Comparison of ENCODE assay signal across 7 mouse cellular contexts in the genomic region with DNA sequence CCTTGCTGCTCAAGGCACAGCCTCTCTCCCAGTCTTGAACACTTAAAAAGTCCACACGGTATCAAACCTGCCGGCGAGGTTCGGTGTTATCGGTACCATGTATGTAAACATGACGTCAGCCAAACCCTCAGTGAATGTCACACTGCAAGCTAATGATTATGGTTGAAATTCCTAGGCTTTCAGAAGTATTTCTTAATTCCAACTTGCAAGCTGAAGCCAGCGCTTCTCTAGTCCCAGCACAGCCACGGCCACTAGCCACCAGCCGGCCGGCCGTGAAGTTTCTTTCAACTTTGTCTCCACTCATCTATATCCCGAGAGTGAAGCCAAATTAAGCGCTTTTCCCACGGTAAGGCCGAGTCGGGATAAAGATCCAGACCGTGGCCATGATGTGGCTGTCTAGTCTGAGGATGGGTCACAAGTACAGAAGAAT. TPM values are rescaled to one million over a fixed set of nuclear protein-coding genes. Genes with fewer than 3 reads are reported as not detected.
DNase-seq lines count a peak whose midpoint lies in the region; ATAC-seq lines count a peak whose summit lies in the region.

No protein-coding gene starts in this region.

- peak overlapping the region; percentile 92 for H3K27ac ChIP-seq in heart, embryonic 10.5 days

- no peaks in the 10 kb centered on the region for H3K27me3 ChIP-seq in heart, embryonic 10.5 days (ENCODE audit: insufficient read depth, poor library complexity, severe bottlenecking)
- no peaks in the 10 kb centered on the region for H3K27me3 ChIP-seq in splenic B cell, adult 2 months (ENCODE audit: control insufficient read depth, insufficient read depth, low read length, poor library complexity, severe bottlenecking)

- H3K4me3 ChIP-seq in heart, embryonic 10.5 days, result peak overlapping the region; percentile 79

- no peaks in the 10 kb centered on the region for H3K9me3 ChIP-seq in heart, embryonic 10.5 days

- under 1% methylated on average over 17 of the region's 17 CpGs for WGBS in heart, embryonic 10.5 days

- H3K4me1 ChIP-seq in heart, embryonic 10.5 days, result no peaks in the 10 kb centered on the region

- ATAC-seq in CD4-positive, CD25-positive, alpha-beta regulatory T cell, adult 4 months, result peak; percentile 58
- peak; percentile 76 for ATAC-seq in megakaryocyte-erythroid progenitor cell, adult 5-6 weeks (replicated peaks; ENCODE audit: low FRiP score, low TSS enrichment, poor library complexity, severe bottlenecking)

- no peaks in the 10 kb centered on the region for H3K36me3 ChIP-seq in heart, embryonic 10.5 days
- H3K36me3 ChIP-seq in splenic B cell, adult 2 months (ENCODE audit: control insufficient read depth, insufficient read depth, low read length, poor library complexity, severe bottlenecking), result peaks cover 6% of the 10 kb centered on the region; the same call in 1 of the 2 replicates

- peak; percentile 74 for DNase-seq in 416B (ENCODE audit: low read depth)
- peak; percentile 69 for DNase-seq in c-Kit-positive CD71-positive TER-119-positive erythroid progenitor cells, embryonic 14.5 days (ENCODE audit: low spot score)
- no peak for DNase-seq in heart, embryonic 10.5 days (ENCODE audit: low spot score)
- peak; percentile 60 for DNase-seq in kidney, postnatal 10 days
- peak; percentile 78 for DNase-seq in splenic B cell, adult 2 months (ENCODE audit: low read depth, low spot score)

RNA-seq across cellular contexts. Expression of a gene that starts 0.7 kb away (rescaled TPM):
- polyA plus RNA-seq in CD4-positive, CD25-positive, alpha-beta regulatory T cell, adult 4 months (2017; shearing (Covaris generic)), result 100 to 1,000 TPM; 437 to 460 TPM
- polyA plus RNA-seq in heart, embryonic 10.5 days (2016; fragmentation: Nextera tagmentation; extraction: Ambion mirVana), result 12.0 and 15.3 TPM in 2 replicates
- 20.4 and 22.5 TPM in 2 replicates for total RNA-seq in megakaryocyte-erythroid progenitor cell, adult 5-6 weeks (2014; fragmentation: Nextera tagmentation)
- total RNA-seq in megakaryocyte-erythroid progenitor cell, adult 5-6 weeks (2017), result 40.3 and 57.6 TPM in 2 replicates

Comparison
In these comparisons a context has a peak if more than half of its experiments do, and no peak if none do; other contexts are left out.
1. RNA of a gene that starts 0.7 kb away (polyA plus RNA-seq): 437 to 460 TPM in CD4-positive, CD25-positive, alpha-beta regulatory T cell, adult 4 months; 12.0 to 15.3 TPM in heart, embryonic 10.5 days; every median in the first group is over 10 times any median in the second.